Mouse (Mus musculus) E14TG2a.4 (cell line): Measurements from ENCODE around the gene Gm20509.

Source experiments
- H3K27me3 ChIP-seq: 2 replicates; pipeline ENCODE4 v1.6.1; 2014; ENCODE audit warnings: low read length, control low read depth; ENCODE audit not compliant: insufficient read depth
- H3K36me3 ChIP-seq: 2 replicates; pipeline ENCODE4 v1.6.1; 2014; ENCODE audit warnings: low read length, control low read depth; ENCODE audit not compliant: insufficient read depth
- H3K4me1 ChIP-seq: replicated peaks from 2 replicates; pipeline ENCODE4 v1.6.1; 2014; ENCODE audit warnings: low read depth, low read length, control low read depth
- H3K4me3 ChIP-seq: replicated peaks from 2 replicates; pipeline ENCODE4 v1.5.1; 2014; ENCODE audit warnings: mild to moderate bottlenecking, low read length
- H3K9me3 ChIP-seq: 2 replicates; pipeline ENCODE4 v1.6.1; 2014; ENCODE audit warnings: low read length, control low read depth
- CTCF ChIP-seq: conservative IDR thresholded peaks from 2 replicates; pipeline ENCODE4 v1.5.1; 2014; ENCODE audit warnings: low read length
- NANOG ChIP-seq: IDR thresholded peaks from 2 replicates; pipeline ENCODE4 v1.6.1; 2014; ENCODE audit warnings: borderline replicate concordance, low read length, mixed read lengths
- POU5F1 ChIP-seq: IDR thresholded peaks from 2 replicates; pipeline ENCODE4 v1.6.1; 2014; ENCODE audit warnings: low read length, borderline replicate concordance

Gm20509 gene

DNA sequence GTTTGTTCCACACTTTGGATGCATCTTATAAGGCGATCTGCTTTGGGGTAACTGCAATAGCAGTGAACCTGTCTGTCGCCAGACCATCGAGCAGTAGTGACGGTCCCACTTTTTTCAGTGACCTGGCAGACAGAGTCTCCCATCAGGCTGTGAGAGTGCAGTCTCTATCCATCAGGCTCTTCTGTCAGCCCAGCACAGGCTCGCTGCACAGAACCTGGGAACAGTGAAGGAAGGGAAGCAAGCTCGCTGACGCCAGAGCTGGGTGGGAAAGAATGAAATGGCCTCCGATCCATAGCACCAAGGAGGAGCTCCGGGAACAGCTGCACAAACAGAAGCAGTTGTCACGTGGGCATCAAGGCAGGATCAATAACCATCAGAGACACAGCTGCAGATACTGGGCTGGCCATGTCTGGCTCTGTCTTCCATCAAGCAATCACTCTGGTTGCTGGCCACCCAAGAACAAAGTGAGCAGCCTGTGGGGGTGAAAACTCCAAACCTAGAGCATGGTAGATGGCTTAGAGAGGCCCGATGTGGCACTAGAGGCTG lies 35.1 kb downstream of the Gm20509 start:
- Histone ChIP-seq H3K4me3 (no peak overlapping the region), H3K36me3 (peaks cover 7% of the 10 kb centered on the region), H3K4me1 (peaks cover 8% of the 10 kb centered on the region), H3K9me3 (no peaks in the 10 kb centered on the region), H3K27me3 (peaks cover 2% of the 10 kb centered on the region; the same call in 1 of the 2 replicates)
- TF ChIP-seq NANOG, result no peak
- no peak for TF ChIP-seq CTCF
- no peak for TF ChIP-seq POU5F1

DNA sequence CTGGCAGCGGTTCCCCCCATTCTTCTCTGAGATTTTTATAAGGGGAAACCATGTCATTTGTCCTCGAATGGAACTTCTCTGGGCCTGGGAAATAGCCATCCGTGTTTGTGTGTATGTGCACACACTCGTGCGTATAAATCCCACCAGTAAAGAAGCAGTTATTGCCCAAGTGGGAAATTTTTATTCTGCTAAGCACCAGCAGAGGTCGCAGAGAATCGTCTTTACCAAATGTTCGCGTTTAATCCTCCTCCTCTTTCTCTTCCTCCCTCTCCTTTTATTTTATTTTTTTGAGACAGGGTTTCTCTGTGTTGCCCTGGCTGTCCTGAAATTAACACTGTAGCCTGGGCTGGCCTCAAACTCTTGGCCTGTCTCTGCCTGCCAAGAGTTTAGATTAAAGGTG lies 52.1 kb downstream of the Gm20509 start:
- Histone ChIP-seq H3K4me3 (no peak overlapping the region), H3K36me3 (no peaks in the 10 kb centered on the region), H3K27me3 (no peaks in the 10 kb centered on the region), H3K4me1 (peaks cover 9% of the 10 kb centered on the region), H3K9me3 (peaks cover 11% of the 10 kb centered on the region)
- TF ChIP-seq POU5F1 (no peak), CTCF (0 out of 2 replicates have a peak, but pooled peaks have one; percentile 8), NANOG (no peak)

DNA sequence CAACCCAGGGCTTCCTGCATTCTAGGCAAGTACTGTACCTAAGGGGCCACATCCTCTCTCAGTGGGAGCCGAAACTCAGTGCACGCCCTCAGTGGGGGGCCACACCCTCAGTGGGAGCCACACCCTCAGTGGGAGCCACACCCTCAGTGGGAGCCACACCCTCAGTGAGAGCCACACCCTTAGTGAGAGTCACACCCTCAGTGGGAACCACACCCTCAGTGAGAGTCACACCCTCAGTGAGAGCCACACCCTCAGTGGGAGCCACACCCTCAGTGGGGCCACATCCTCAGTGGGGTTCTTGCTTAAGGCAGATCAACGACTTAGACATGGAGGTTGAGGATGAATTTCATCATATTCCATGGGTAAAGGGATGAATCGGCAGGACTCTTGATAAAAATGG lies 55.7 kb downstream of the Gm20509 start:
- no peak for TF ChIP-seq POU5F1
- TF ChIP-seq NANOG, result no peak
- no peak for TF ChIP-seq CTCF
- Histone ChIP-seq H3K4me3 (no peak overlapping the region), H3K9me3 (peaks cover 11% of the 10 kb centered on the region), H3K36me3 (no peaks in the 10 kb centered on the region), H3K27me3 (no peaks in the 10 kb centered on the region), H3K4me1 (peaks cover 20% of the 10 kb centered on the region)

DNA sequence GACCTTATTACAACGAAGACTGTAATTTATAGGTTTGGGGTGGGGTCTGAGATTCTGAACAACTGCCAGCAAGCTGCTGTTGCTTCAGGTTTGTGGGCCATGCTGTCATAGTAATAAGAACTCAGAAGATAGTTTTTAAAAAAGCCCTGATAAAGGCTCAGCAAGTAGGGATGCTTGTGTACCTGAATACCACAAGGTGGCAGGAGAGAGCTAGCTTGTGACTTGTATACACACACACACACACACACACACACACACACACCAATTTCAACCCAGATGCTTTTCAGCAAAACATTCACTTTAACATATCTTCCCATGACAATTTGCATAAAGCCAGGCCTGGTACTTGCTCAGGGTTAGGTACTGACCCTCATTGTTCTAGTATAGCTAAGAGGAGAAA lies 57.0 kb downstream of the Gm20509 start:
- Histone ChIP-seq H3K4me3 (no peak overlapping the region), H3K9me3 (peaks cover 8% of the 10 kb centered on the region; the same call in 1 of the 2 replicates), H3K27me3 (peaks cover 8% of the 10 kb centered on the region), H3K36me3 (no peaks in the 10 kb centered on the region), H3K4me1 (peaks cover 20% of the 10 kb centered on the region)
- no peak for TF ChIP-seq NANOG
- TF ChIP-seq CTCF, result peak; percentile 67

DNA sequence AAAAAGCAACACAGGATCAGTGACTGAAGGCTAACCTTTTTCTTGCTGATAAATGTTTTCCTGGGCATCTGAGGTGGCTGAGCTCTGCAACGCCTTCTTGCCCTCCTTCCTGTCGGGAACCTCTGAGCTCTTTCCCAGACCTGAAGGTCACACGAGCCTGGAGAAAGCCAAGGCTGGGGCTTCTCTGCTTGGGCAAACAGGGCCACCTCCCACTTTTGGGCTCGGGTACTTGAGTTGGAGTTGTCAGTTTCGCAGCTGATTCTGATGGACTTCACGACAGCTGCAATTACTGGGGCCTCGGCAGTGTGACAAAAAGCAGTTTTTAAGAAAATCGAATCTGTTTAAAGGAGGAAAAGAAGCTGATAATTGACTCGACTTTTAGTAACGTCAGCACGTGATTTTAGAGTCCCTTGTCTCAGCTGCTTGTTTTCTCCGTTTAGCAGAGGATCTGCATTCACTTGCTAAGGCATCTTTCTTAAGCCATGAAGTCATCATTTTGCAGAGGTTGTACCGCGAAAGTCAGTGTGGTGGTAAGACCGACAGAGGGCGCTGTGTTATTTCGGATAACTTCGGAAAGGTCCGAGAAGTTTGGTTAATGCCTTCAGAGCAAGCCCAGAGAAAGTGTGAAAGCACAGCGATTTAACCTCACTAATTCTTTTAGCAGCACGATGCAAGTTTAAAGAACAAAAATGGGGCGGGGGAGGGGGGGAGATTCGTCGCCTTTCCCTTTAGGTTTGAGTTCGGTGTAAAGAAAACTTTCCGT lies 60.5 kb downstream of the Gm20509 start:
- peaks cover 18% of the 10 kb centered on the region for H3K4me1 ChIP-seq
- H3K36me3 ChIP-seq, result no peaks in the 10 kb centered on the region
- H3K9me3 ChIP-seq, result peaks cover 4% of the 10 kb centered on the region; the same call in 1 of the 2 replicates
- TF ChIP-seq NANOG, result no peak
- peak; percentile 79 for TF ChIP-seq CTCF
- no peak for TF ChIP-seq POU5F1
- no peak overlapping the region for H3K4me3 ChIP-seq
- peaks cover 23% of the 10 kb centered on the region for H3K27me3 ChIP-seq

DNA sequence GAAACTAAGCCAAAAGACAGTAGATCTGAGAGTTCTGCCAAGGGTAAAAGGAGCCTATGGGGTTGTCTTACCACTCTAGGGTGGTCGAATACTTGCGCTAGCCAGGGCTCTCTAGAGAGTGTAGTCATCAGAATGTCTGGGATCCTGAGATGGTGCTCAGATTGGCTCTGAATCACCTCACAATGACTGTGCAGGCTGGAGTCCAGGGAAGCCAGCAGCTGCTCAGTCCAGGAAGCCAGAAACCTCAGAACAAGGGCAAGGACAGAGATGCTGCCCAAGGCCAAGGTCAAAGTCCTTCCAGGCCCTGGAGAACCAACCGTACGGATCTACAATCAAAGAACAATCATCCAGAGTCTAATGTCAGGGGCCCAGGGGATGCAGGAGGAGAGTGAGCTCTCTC lies 63.4 kb downstream of the Gm20509 start:
- H3K4me1 ChIP-seq, result peaks cover 11% of the 10 kb centered on the region; the same call in 1 of the 2 replicates
- H3K4me3 ChIP-seq, result no peak overlapping the region
- H3K9me3 ChIP-seq, result peaks cover 16% of the 10 kb centered on the region
- no peaks in the 10 kb centered on the region for H3K36me3 ChIP-seq
- peaks cover 23% of the 10 kb centered on the region for H3K27me3 ChIP-seq
- no peak for TF ChIP-seq NANOG
- no peak for TF ChIP-seq POU5F1
- no peak for TF ChIP-seq CTCF
